Mouse (Mus musculus) skeletal muscle tissue, postnatal 0 days (tissue): ENCODE measurements around the gene Prr3. TPM values are rescaled to one million over a fixed set of nuclear protein-coding genes. Genes with fewer than 3 reads are reported as not detected.

Source experiments
- microRNA counts: library from miRNA; unstranded; fragments of <30 nt; microRNA quantifications from one replicate; lab custom pipeline; 2015
- microRNA-seq, 2 experiments: library from miRNA; unstranded; fragments of <30 nt; microRNA quantifications; one replicate each; pipeline ENCODE4; 2016
- polyA plus RNA-seq: library from polyadenylated mRNA; unstranded; fragments of >200 nt; fragmentation: Nextera tagmentation; extraction: Ambion mirVana; gene quantifications from 2 replicates; pipeline ENCODE4 v1.2.1, GENCODE M21; 2015

Prr3 gene
- polyA plus RNA-seq, result 8.5 and 10.2 TPM in 2 replicates

GRCm38 (mm10) chr17:35979401-35980362, at the start of gene Prr3, which contains the start of gene Gnl1:
TSS of gene Prr3 (minus strand) at chr17:35980236.
TSS of gene Gnl1 (plus strand) at chr17:35979851.

GRCm38 (mm10) chr17:36020191-36021073, 40.4 kb upstream of the Prr3 start, which contains the start of gene H2-T24:
TSS of gene H2-T24 (minus strand) at chr17:36020560.

GRCm38 (mm10) chr17:35969418-35970389, 10.3 kb downstream of the Prr3 start, which contains the start of gene Abcf1:
TSS of gene Abcf1 (minus strand) at chr17:35969761.

MicroRNAs encoded within 50 kb of the gene (microRNA counts, 519-probe panel; counts per million panel counts)
- microRNA mmu-miR-877 (lab: Ali Mortazavi, UCI), result 296 counts per million, percentile 58 among the panel's probes with 10 or more counts

Small RNA genes lying within 50 kb of the gene (microRNA-seq; reads per million reads assigned to microRNA genes)
- gene Mir877, result 47.1 to 47.2 reads per million in 2 experiments

Other genes with a start within 250 kb of the Prr3 start
- 25.3 and 27.7 TPM in 2 replicates for gene Ier3, start 158.6 kb downstream of the Prr3 start, polyA plus RNA-seq
- 68.5 and 77.6 TPM in 2 replicates for gene Flot1, start 157.0 kb downstream of the Prr3 start, polyA plus RNA-seq
- gene Tubb5, start 141.9 kb downstream of the Prr3 start, polyA plus RNA-seq, result 177 and 210 TPM in 2 replicates
- 1.5 and 2.0 TPM in 2 replicates for gene Mdc1, start 138.7 kb downstream of the Prr3 start, polyA plus RNA-seq
- 23.9 and 27.0 TPM in 2 replicates for gene Nrm, start 118.9 kb downstream of the Prr3 start, polyA plus RNA-seq
- gene Ppp1r18, start 114.6 kb downstream of the Prr3 start, polyA plus RNA-seq, result 15.3 and 21.1 TPM in 2 replicates
- 11.4 and 12.8 TPM in 2 replicates for gene Dhx16, start 100.4 kb downstream of the Prr3 start, polyA plus RNA-seq
- gene 2310061I04Rik, start 82.8 kb downstream of the Prr3 start, polyA plus RNA-seq, result 51.1 and 65.0 TPM in 2 replicates
- 13.1 and 13.8 TPM in 2 replicates for gene Atat1, start 70.2 kb downstream of the Prr3 start, polyA plus RNA-seq
- 73.1 and 80.9 TPM in 2 replicates for gene Mrps18b, start 63.8 kb downstream of the Prr3 start, polyA plus RNA-seq
- gene Ppp1r10, start 63.8 kb downstream of the Prr3 start, polyA plus RNA-seq, result 17.9 and 26.3 TPM in 2 replicates
- 62.2 and 75.8 TPM in 2 replicates for gene Abcf1, start 10.5 kb downstream of the Prr3 start, polyA plus RNA-seq
- gene Gnl1, start 385 bp downstream of the Prr3 start, polyA plus RNA-seq, result 23.3 and 25.8 TPM in 2 replicates
- 1.8 TPM in 2 replicates for gene H2-T24, start 40.3 kb upstream of the Prr3 start, polyA plus RNA-seq
- 10.8 and 13.2 TPM in 2 replicates for gene H2-T23, start 52.6 kb upstream of the Prr3 start, polyA plus RNA-seq
- gene H2-T22, start 62.5 kb upstream of the Prr3 start, polyA plus RNA-seq, result 11.7 and 13.4 TPM in 2 replicates
- gene Gm6034, start 62.7 kb upstream of the Prr3 start, polyA plus RNA-seq, result not detected in 2 replicates
- gene Gm11127, start 78.1 kb upstream of the Prr3 start, polyA plus RNA-seq, result 0.12 TPM in 1 of 2 replicates, not detected in the other
- not detected in 2 replicates for gene Gm19684, start 141.4 kb upstream of the Prr3 start, polyA plus RNA-seq
- not detected in 2 replicates for gene Gm7030, start 149.2 kb upstream of the Prr3 start, polyA plus RNA-seq
- gene Gm8909, start 188.3 kb upstream of the Prr3 start, polyA plus RNA-seq, result not detected in 2 replicates
- not detected in 2 replicates for gene H2-T3, start 210.1 kb upstream of the Prr3 start, polyA plus RNA-seq